Mouse (Mus musculus): ENCODE data around the gene Eif4a1.
"Not testable (repeated sequence)": the region's sequence is repeated elsewhere in the genome, so short reads cannot be mapped to it uniquely, and the experiment has no call there.

Gene Eif4a1

GRCm38 (mm10) chr11:69632284-69633089 is 39.7 kb downstream of the Eif4a1 start, which contains the start of gene Fxr2:
TSS of gene Fxr2 (plus strand) at chr11:69632990.
- peak; percentile 100 for DNase-seq

DNA sequence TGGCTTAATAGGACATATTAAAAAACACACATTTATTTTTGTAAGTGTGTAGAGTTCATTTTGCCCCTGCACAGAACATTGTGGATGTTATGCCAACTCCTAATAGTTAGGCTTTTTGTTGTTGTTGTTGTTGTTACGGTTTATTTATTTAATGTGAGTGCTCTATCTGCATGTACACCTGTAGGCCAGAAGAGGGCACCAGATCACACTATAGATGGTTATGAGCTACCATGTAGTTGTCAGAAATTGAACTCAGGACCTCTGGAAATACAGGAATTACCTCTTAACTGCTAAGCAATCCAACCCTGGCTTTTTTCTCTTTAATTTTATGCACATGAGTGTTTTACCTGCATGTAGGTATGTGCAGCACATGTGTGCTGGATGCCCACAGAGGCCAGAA is 42.4 kb downstream of the Eif4a1 start:
- no peak for DNase-seq

DNA sequence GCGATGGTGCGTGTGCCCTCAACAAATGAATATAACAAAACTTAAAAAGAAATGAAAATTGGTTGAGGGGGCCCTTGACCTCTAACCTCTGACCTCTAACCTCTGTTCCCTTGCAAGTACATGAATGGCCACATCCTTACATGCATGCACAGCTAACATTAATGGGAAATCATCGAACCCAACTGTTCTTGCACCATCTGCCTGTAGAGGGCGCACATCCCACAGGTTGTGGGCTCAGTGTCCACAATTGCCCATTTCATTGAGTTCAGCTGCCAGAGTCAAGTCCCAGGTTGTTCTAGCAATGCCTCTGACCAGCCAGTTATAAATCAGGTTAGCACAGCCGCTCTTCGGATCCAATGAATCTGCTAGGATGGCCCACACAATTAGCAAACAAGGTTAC is 43.9 kb downstream of the Eif4a1 start:
- DNase-seq: peak; percentile 70 to 73

DNA sequence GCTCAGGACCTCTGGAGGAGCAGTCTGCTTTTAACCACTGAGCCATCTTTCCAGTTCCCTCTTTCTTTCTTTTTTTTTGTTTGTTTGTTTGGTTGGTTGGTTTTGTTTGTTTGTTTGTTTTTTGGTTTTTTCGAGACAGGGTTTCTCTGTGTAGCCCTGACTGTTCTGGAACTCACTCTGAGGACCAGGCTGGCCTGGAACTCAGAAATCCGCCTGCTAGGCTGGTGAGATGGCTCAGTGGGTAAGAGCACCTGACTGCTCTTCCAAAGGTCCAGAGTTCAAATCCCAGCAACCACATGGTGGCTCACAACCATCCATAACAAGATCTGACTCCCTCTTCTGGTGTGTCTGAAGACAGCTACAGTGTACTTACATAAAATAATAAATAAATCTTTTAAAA is 47.9 kb downstream of the Eif4a1 start:
- DNase-seq: not testable (repeated sequence)

GRCm38 (mm10) chr11:69623006-69623405 is 49.2 kb downstream of the Eif4a1 start:
- DNase-seq: no peak

GRCm38 (mm10) chr11:69622406-69622805 is 49.8 kb downstream of the Eif4a1 start:
- DNase-seq: no peak

DNA sequence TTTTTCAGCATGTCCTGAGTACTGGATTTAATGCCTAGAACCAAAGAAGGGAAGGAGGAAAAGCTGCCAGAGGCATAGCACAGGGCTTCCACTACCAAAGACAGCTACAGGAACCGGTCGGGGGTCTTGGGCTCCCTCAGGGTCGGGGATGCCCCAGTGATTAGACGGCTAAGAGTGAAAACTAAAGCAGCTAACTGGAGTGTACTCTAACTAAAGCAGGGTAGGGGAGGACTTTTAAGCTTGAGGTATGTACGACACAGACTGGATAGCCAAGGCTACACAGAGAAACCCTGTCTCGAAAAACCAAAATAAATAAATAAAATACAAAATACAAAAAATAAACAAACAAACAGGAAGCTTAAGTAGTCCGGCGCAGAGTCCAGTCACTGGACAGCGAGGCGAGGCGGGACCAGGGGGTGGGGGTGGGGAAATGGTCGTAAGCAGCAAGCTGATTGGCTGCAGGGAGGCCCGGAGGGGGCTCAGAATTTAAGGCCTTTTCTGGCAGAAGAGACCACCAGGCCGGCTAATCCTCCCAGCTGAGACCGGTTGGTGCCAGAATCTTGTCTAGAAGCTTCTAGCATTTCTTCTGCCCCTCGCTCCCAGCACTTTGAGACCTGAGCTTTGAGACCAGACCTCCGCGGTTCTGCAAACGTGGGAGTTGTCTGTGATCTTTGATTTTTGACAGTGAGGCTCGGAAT is 50.5 kb downstream of the Eif4a1 start, which contains the start of gene Sat2:
Sat2 (plus strand) TSS at position 454 of the 698 bp plus-strand sequence.
- DNase-seq: peak; percentile 28 to 29

DNA sequence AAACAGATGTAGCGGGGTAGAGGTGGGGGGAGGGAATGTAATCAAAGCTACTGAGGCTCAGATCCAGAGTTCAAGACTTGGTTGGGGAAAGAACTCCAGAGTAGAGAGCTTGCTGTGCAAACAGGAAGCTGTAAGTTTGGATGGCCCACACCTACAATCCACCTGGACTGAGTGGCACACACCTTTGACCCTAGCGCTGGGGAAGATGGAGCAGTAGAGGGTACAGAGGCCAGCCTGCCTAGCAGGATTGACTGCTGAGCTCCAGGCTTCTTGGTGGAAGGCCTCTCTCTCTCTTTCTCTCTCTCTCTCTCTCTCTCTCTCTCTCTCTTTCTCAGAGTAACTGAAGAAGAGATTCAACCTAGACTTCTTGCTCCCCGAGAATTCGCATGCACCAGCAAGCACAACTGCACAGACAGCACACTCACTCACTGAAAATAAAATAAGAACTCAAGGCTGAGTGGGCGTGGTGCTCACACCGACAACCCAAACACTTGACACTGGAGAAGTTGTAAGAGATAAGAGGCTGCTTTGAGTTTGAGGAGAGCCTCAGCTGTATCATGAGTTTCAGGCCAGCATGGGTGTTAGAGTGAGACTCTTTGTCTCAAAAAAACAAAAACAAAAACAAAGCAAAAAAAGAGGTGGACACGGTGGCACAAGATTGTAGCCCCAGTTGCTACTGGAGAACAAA is 51.7 kb downstream of the Eif4a1 start:
- DNase-seq: no peak

DNA sequence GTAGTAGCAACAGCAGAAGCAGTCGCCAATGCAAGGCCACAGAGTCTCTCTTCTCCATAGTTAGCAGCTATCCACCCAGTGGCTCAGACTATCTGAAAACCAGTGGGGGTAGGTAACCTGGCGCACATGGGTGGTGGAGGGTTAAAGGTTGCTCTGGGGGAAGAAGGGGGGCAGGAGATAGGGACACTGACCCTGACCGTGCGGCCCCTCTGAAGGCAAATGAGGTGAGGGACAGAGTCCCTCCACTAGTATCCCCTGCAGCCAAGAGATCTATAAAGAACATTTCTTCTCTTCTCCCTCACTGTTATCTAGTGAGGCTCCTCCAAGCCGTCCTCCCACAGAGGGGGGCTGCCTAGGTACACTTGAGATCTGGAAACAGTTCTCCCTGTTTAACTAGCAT is 54.4 kb downstream of the Eif4a1 start, which contains the start of gene Shbg:
Shbg (minus strand) TSS at position 101 of the 400 bp plus-strand sequence.
- DNase-seq: no peak
